Mouse (Mus musculus): Measurements from ENCODE around the gene Camta2. TPM values are rescaled to one million over a fixed set of nuclear protein-coding genes. Genes with fewer than 3 reads are reported as not detected.
A peak's percentile ranks its signal among the peaks of the same experiment; 100 is the strongest.

Gene Camta2
- polyA plus RNA-seq, 1 experiment = 16.4 TPM

- no peaks in the 10 kb centered on the region for H3K4me1 ChIP-seq (ENCODE audit: control insufficient read depth, insufficient read depth, low read length)
- no peak for TF ChIP-seq POLR2A (IDR thresholded peaks at IDR 0.05; ENCODE audit: low read depth, low read length)
- no peak for TF ChIP-seq CTCF (IDR thresholded peaks at IDR 0.05; ENCODE audit: borderline replicate concordance, insufficient read depth, low read length)
- H3K4me3 ChIP-seq (ENCODE audit: insufficient read depth, low read length) = no peak overlapping the region
- no peak overlapping the region for H3K27ac ChIP-seq (ENCODE audit: insufficient read depth, low read length)
Measured at GRCm38 (mm10) chr11:70629557-70629956, 58.3 kb downstream of the Camta2 start.

- TF ChIP-seq CTCF (IDR thresholded peaks at IDR 0.05; ENCODE audit: borderline replicate concordance, insufficient read depth, low read length) (no peak), POLR2A (IDR thresholded peaks at IDR 0.05; ENCODE audit: low read depth, low read length) (no peak)
- H3K4me3 ChIP-seq (ENCODE audit: insufficient read depth, low read length) = no peak overlapping the region
- H3K4me1 ChIP-seq (ENCODE audit: control insufficient read depth, insufficient read depth, low read length) = no peaks in the 10 kb centered on the region
- no peak overlapping the region for H3K27ac ChIP-seq (ENCODE audit: insufficient read depth, low read length)
Measured at GRCm38 (mm10) chr11:70628431-70628830, 59.5 kb downstream of the Camta2 start.

- TF ChIP-seq CTCF (IDR thresholded peaks at IDR 0.05; ENCODE audit: borderline replicate concordance, insufficient read depth, low read length) (no peak), POLR2A (IDR thresholded peaks at IDR 0.05; ENCODE audit: low read depth, low read length) (no peak)
- no peaks in the 10 kb centered on the region for H3K4me1 ChIP-seq (ENCODE audit: control insufficient read depth, insufficient read depth, low read length)
- no peak overlapping the region for H3K27ac ChIP-seq (ENCODE audit: insufficient read depth, low read length)
Measured at GRCm38 (mm10) chr11:70626877-70627276, 61.0 kb downstream of the Camta2 start.

GRCm38 (mm10) chr11:70625473-70625872 lies 62.4 kb downstream of the Camta2 start:
- peak; percentile 47; the same call in 1 of the 2 replicates for TF ChIP-seq CTCF (IDR thresholded peaks at IDR 0.05; ENCODE audit: borderline replicate concordance, insufficient read depth, low read length)
- no peak for TF ChIP-seq POLR2A (IDR thresholded peaks at IDR 0.05; ENCODE audit: low read depth, low read length)
- H3K4me3 ChIP-seq (ENCODE audit: insufficient read depth, low read length) = no peak overlapping the region
- no peak overlapping the region for H3K27ac ChIP-seq (ENCODE audit: insufficient read depth, low read length)
- H3K4me1 ChIP-seq (ENCODE audit: control insufficient read depth, insufficient read depth, low read length) = peaks cover 2% of the 10 kb centered on the region; the same call in 1 of the 2 replicates

More at GRCm38 (mm10) chr11:70626877-70627276, 61.0 kb downstream of the Camta2 start:
- H3K4me3 ChIP-seq (ENCODE audit: insufficient read depth, low read length) = no peak overlapping the region

GRCm38 (mm10) chr11:70623053-70623742 lies 64.7 kb downstream of the Camta2 start:
- Histone ChIP-seq H3K4me1 (ENCODE audit: control insufficient read depth, insufficient read depth, low read length) (peaks cover 2% of the 10 kb centered on the region; the same call in 1 of the 2 replicates), H3K4me3 (ENCODE audit: insufficient read depth, low read length) (no peak overlapping the region), H3K27ac (ENCODE audit: insufficient read depth, low read length) (no peak overlapping the region)
- TF ChIP-seq POLR2A (IDR thresholded peaks at IDR 0.05; ENCODE audit: low read depth, low read length) (no peak), CTCF (IDR thresholded peaks at IDR 0.05; ENCODE audit: borderline replicate concordance, insufficient read depth, low read length) (no peak)

- Histone ChIP-seq H3K4me1 (ENCODE audit: control insufficient read depth, insufficient read depth, low read length) (peaks cover 2% of the 10 kb centered on the region; the same call in 1 of the 2 replicates), H3K27ac (ENCODE audit: insufficient read depth, low read length) (no peak overlapping the region), H3K4me3 (ENCODE audit: insufficient read depth, low read length) (no peak overlapping the region)
- TF ChIP-seq POLR2A (IDR thresholded peaks at IDR 0.05; ENCODE audit: low read depth, low read length) = no peak
- no peak for TF ChIP-seq CTCF (IDR thresholded peaks at IDR 0.05; ENCODE audit: borderline replicate concordance, insufficient read depth, low read length)
Measured at GRCm38 (mm10) chr11:70621972-70622814, 65.7 kb downstream of the Camta2 start.

Other genes with a start within 250 kb of the Camta2 start
- gene Med11, start 236.2 kb downstream of the Camta2 start, polyA plus RNA-seq (2011; ENCODE audit: insufficient read length, low read depth, missing spikeins) = 14.0 and 14.1 TPM in 2 replicates
- 0.19 and 0.20 TPM in 2 replicates for gene Zmynd15, start 228.7 kb downstream of the Camta2 start, polyA plus RNA-seq (2011; ENCODE audit: insufficient read length, low read depth, missing spikeins)
- gene Cxcl16, start 228.1 kb downstream of the Camta2 start, polyA plus RNA-seq (2011; ENCODE audit: insufficient read length, low read depth, missing spikeins) = 4.1 and 6.0 TPM in 2 replicates
- not detected in 2 replicates for gene Tm4sf5, start 182.9 kb downstream of the Camta2 start, polyA plus RNA-seq (2011; ENCODE audit: insufficient read length, low read depth, missing spikeins)
- 0.79 TPM in 1 of 2 replicates, not detected in the other for gene Vmo1, start 173.5 kb downstream of the Camta2 start, polyA plus RNA-seq (2011; ENCODE audit: insufficient read length, low read depth, missing spikeins)
- gene Gltpd2, start 168.9 kb downstream of the Camta2 start, polyA plus RNA-seq (2011; ENCODE audit: insufficient read length, low read depth, missing spikeins) = not detected in 2 replicates
- 162 and 177 TPM in 2 replicates for gene Psmb6, start 162.7 kb downstream of the Camta2 start, polyA plus RNA-seq (2011; ENCODE audit: insufficient read length, low read depth, missing spikeins)
- not detected in 2 replicates for gene Gm40193, start 155.2 kb downstream of the Camta2 start, polyA plus RNA-seq (2011; ENCODE audit: insufficient read length, low read depth, missing spikeins)
- gene Pld2, start 148.0 kb downstream of the Camta2 start, polyA plus RNA-seq (2011; ENCODE audit: insufficient read length, low read depth, missing spikeins) = 19.7 and 23.3 TPM in 2 replicates
- gene Mink1, start 125.2 kb downstream of the Camta2 start, polyA plus RNA-seq (2011; ENCODE audit: insufficient read length, low read depth, missing spikeins) = 36.2 and 37.0 TPM in 2 replicates
- gene 4930544D05Rik, start 72.3 kb downstream of the Camta2 start, polyA plus RNA-seq (2011; ENCODE audit: insufficient read length, low read depth, missing spikeins) = not detected in 2 replicates
- gene Chrne, start 68.9 kb downstream of the Camta2 start, polyA plus RNA-seq (2011; ENCODE audit: insufficient read length, low read depth, missing spikeins) = not detected in 2 replicates
- not detected in 2 replicates for gene Gp1ba, start 49.0 kb downstream of the Camta2 start, polyA plus RNA-seq (2011; ENCODE audit: insufficient read length, low read depth, missing spikeins)
- gene Rnf167, start 40.9 kb downstream of the Camta2 start, polyA plus RNA-seq (2011; ENCODE audit: insufficient read length, low read depth, missing spikeins) = 14.9 and 19.5 TPM in 2 replicates
- gene Slc25a11, start 40.6 kb downstream of the Camta2 start, polyA plus RNA-seq (2011; ENCODE audit: insufficient read length, low read depth, missing spikeins) = 75.9 and 81.1 TPM in 2 replicates
- gene Pfn1, start 33.5 kb downstream of the Camta2 start, polyA plus RNA-seq (2011; ENCODE audit: insufficient read length, low read depth, missing spikeins) = 1,131 and 1,278 TPM in 2 replicates
- 15.6 and 31.0 TPM in 2 replicates for gene Eno3, start 30.9 kb downstream of the Camta2 start, polyA plus RNA-seq (2011; ENCODE audit: insufficient read length, low read depth, missing spikeins)
- 91.1 and 106 TPM in 2 replicates for gene Spag7, start 18.7 kb downstream of the Camta2 start, polyA plus RNA-seq (2011; ENCODE audit: insufficient read length, low read depth, missing spikeins)
- 1.2 and 2.4 TPM in 2 replicates for gene Inca1, start 12.1 kb upstream of the Camta2 start, polyA plus RNA-seq (2011; ENCODE audit: insufficient read length, low read depth, missing spikeins)
- 88.5 and 112 TPM in 2 replicates for gene Kif1c, start 12.4 kb upstream of the Camta2 start, polyA plus RNA-seq (2011; ENCODE audit: insufficient read length, low read depth, missing spikeins)
- gene Zfp3, start 76.1 kb upstream of the Camta2 start, polyA plus RNA-seq (2011; ENCODE audit: insufficient read length, low read depth, missing spikeins) = 1.5 and 2.5 TPM in 2 replicates
- gene Scimp, start 124.5 kb upstream of the Camta2 start, polyA plus RNA-seq (2011; ENCODE audit: insufficient read length, low read depth, missing spikeins) = not detected in 2 replicates
- 54.8 and 57.8 TPM in 2 replicates for gene Rabep1, start 156.7 kb upstream of the Camta2 start, polyA plus RNA-seq (2011; ENCODE audit: insufficient read length, low read depth, missing spikeins)

Measured in embryonic fibroblast, embryonic 13.5 days (primary cell).